Mouse (Mus musculus): ENCODE data around the gene Gm20547.
A peak's percentile ranks its signal among the peaks of the same experiment; 100 is the strongest.

The Gm20547 gene

GRCm38 (mm10) chr17:34895724-34896123 is 13.9 kb upstream of the Gm20547 start:
- no peak for DNase-seq (ENCODE audit: low spot score)

- peak; percentile 43 for DNase-seq (ENCODE audit: low spot score)
Measured at GRCm38 (mm10) chr17:34894801-34895530, 13.1 kb upstream of the Gm20547 start.

- peak; percentile 97 for DNase-seq (ENCODE audit: low spot score)
Measured at GRCm38 (mm10) chr17:34894074-34894597, 12.3 kb upstream of the Gm20547 start.

- no peak for DNase-seq (ENCODE audit: low spot score)
Measured at GRCm38 (mm10) chr17:34893072-34893824, 11.4 kb upstream of the Gm20547 start.

- DNase-seq (ENCODE audit: low spot score): no peak
Measured at GRCm38 (mm10) chr17:34891377-34891776, 9.5 kb upstream of the Gm20547 start.

- no peak for DNase-seq (ENCODE audit: low spot score)
Measured at GRCm38 (mm10) chr17:34890074-34890743, 8.4 kb upstream of the Gm20547 start.

GRCm38 (mm10) chr17:34887942-34888341 is 6.1 kb upstream of the Gm20547 start:
- DNase-seq (ENCODE audit: low spot score): no peak

GRCm38 (mm10) chr17:34885615-34886014 is 3.8 kb upstream of the Gm20547 start:
- DNase-seq (ENCODE audit: low spot score): no peak

GRCm38 (mm10) chr17:34884704-34885103 is 2.9 kb upstream of the Gm20547 start:
- DNase-seq (ENCODE audit: low spot score): no peak

- DNase-seq (ENCODE audit: low spot score): no peak
Measured at GRCm38 (mm10) chr17:34883332-34883731, 1.5 kb upstream of the Gm20547 start.

- no peak for DNase-seq (ENCODE audit: low spot score)
Measured at GRCm38 (mm10) chr17:34881166-34881565, 676 bp downstream of the Gm20547 start.

- DNase-seq (ENCODE audit: low spot score): no peak
Measured at GRCm38 (mm10) chr17:34879336-34879879, 2.4 kb downstream of the Gm20547 start, which contains the start of gene Zbtb12. Zbtb12 (plus strand) TSS chr17:34879483.

GRCm38 (mm10) chr17:34874321-34874720 is 7.5 kb downstream of the Gm20547 start:
- no peak for DNase-seq (ENCODE audit: low spot score)

GRCm38 (mm10) chr17:34865981-34866380 is 15.9 kb downstream of the Gm20547 start:
- DNase-seq (ENCODE audit: low spot score): no peak

GRCm38 (mm10) chr17:34862416-34863081 is 19.3 kb downstream of the Gm20547 start, which contains the start of gene Cfb:
Cfb (minus strand) TSS chr17:34862518.
- no peak for DNase-seq (ENCODE audit: low spot score)

- no peak for DNase-seq (ENCODE audit: low spot score)
Measured at GRCm38 (mm10) chr17:34861704-34862415, 20.0 kb downstream of the Gm20547 start.

GRCm38 (mm10) chr17:34860514-34860913 is 21.3 kb downstream of the Gm20547 start:
- no peak for DNase-seq (ENCODE audit: low spot score)

GRCm38 (mm10) chr17:34858670-34859069 is 23.2 kb downstream of the Gm20547 start:
- no peak for DNase-seq (ENCODE audit: low spot score)

GRCm38 (mm10) chr17:34855825-34856224 is 26.0 kb downstream of the Gm20547 start:
- DNase-seq (ENCODE audit: low spot score): peak; percentile 72

GRCm38 (mm10) chr17:34854761-34855160 is 27.1 kb downstream of the Gm20547 start:
- no peak for DNase-seq (ENCODE audit: low spot score)

GRCm38 (mm10) chr17:34853511-34853910 is 28.3 kb downstream of the Gm20547 start:
- no peak for DNase-seq (ENCODE audit: low spot score)
